Mouse (Mus musculus): ENCODE data around the gene Pigf.

DNA sequence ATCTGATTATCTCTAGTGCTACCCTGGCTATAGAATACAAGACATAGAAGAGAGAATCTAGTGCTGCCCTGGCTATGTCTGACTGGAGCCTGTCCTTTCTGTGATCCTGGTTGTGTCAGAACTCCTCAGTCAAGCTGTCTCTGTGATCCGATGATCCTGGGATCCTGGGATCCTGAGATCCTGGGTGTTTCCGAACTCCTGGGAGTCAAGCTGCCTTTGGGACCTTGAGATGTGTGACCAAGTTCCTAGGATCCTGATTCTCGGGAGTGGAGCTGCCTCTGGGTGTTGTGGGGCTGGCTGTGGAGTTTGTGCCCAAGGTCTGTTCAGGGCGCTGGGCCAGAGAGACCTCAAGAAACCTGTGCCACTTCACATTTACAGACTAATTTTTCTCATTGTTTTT lies 43.8 kb upstream of the Pigf start:
- TF ChIP-seq CTCF (IDR thresholded peaks at IDR 0.05; ENCODE audit: borderline replicate concordance, insufficient read depth, low read length), result no peak
- TF ChIP-seq POLR2A (IDR thresholded peaks at IDR 0.05; ENCODE audit: low read depth, low read length), result no peak

Measured in embryonic fibroblast, embryonic 13.5 days (primary cell).